17 mouse cellular contexts compared by ENCODE assay signal in the genomic region with DNA sequence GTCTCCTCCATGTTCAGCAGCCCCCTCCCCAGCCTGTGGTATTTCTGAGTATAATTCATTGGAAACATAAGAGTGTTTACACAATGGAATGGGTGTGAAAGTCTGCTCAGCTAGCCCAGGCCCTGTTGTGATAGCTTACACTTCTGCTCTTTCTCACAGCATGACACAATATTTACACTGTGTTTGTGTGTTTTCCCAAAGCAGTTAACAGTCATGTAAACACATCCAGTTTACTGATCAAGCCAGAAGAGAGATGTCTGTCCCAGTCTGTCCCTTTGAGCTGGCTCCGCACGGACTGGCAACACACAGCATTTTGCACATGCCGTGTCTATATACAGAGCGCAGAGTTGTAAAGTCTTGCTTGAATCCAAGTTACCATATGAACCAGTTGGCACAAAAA. TPM values are rescaled to one million over a fixed set of nuclear protein-coding genes. Genes with fewer than 3 reads are reported as not detected.
A peak's percentile ranks its signal among the peaks of the same experiment; 100 is the strongest.
DNase-seq lines count a peak whose midpoint lies in the region; ATAC-seq and TF ChIP-seq lines count a peak whose summit lies in the region.
"Had no signal": no experiment of that assay in that cellular context is flagged by ENCODE, and none has a peak within 500 bp of the region (broad histone marks: within the 10 kb centered on the region; RNA-seq: fewer than 3 reads in every experiment).

No protein-coding gene starts in this region.

- DNase-seq in gastrocnemius, adult 2 months: peak; percentile 57
- no peak for DNase-seq in gastrocnemius, postnatal 36 days
- peak; percentile 99 for DNase-seq in liver, adult 2 months (ENCODE audit: extremely low read depth, low read depth, low spot score)
- DNase-seq in liver: no peak
- peak; percentile 73 for DNase-seq in forebrain, embryonic 14.5 days (ENCODE audit: low spot score)
- DNase-seq in ovary, postnatal 14 days (ENCODE audit: low spot score): no peak
- no peak for DNase-seq in layer of hippocampus, postnatal 36 days
- DNase-seq: cerebellum, postnatal 36 days had no signal

- H3K9me3 ChIP-seq in forebrain, embryonic 14.5 days (replicated peaks; ENCODE audit: control insufficient read depth, low read length): no peaks in the 10 kb centered on the region
- H3K9me3 ChIP-seq in liver, embryonic 12.5 days (replicated peaks): no peaks in the 10 kb centered on the region
- H3K9me3 ChIP-seq: embryonic facial prominence, embryonic 15.5 days; heart, embryonic 15.5 days; midbrain, embryonic 12.5 days; stomach, embryonic 15.5 days had no signal

- peak; percentile 84 for ATAC-seq in forebrain, embryonic 14.5 days
- ATAC-seq in liver, embryonic 12.5 days: 0 out of 2 replicates have a peak, but pooled peaks have one; percentile 32
- ATAC-seq: activated CD4-positive, CD25-positive, alpha-beta regulatory T cell, adult 4 months; inflammation-experienced regulatory T-cells, adult 6 months had no signal

- TF ChIP-seq POLR2A in liver, adult 2 months (IDR thresholded peaks at IDR 0.05; ENCODE audit: extremely low read depth, insufficient read depth, low read length): no peak

- WGBS in liver, adult 2 months: 21% methylated on average over 4 of the region's 4 CpGs
- WGBS in forebrain, embryonic 14.5 days: 80% methylated on average over 4 of the region's 4 CpGs
- WGBS in liver, embryonic 12.5 days (ENCODE audit: insufficient replicate concordance): 76% methylated on average over 4 of the region's 4 CpGs

- no peak for TF ChIP-seq CTCF in gastrocnemius, adult 2 months (IDR thresholded peaks at IDR 0.05)
- TF ChIP-seq CTCF in liver, adult 2 months (IDR thresholded peaks at IDR 0.05; ENCODE audit: low read depth, low read length): no peak

- H3K36me3 ChIP-seq in liver, adult 2 months (ENCODE audit: control insufficient read depth, insufficient read depth, low read length): no peaks in the 10 kb centered on the region
- H3K36me3 ChIP-seq in forebrain, embryonic 14.5 days (ENCODE audit: control insufficient read depth, insufficient read depth, low read length): no peaks in the 10 kb centered on the region
- H3K36me3 ChIP-seq in liver, embryonic 12.5 days: no peaks in the 10 kb centered on the region
- H3K36me3 ChIP-seq: embryonic facial prominence, embryonic 15.5 days; heart, embryonic 15.5 days; midbrain, embryonic 12.5 days; stomach, embryonic 15.5 days had no signal

- no peak overlapping the region for H3K9ac ChIP-seq in liver, adult 2 months (ENCODE audit: low read depth, low read length)
- H3K9ac ChIP-seq in forebrain, embryonic 14.5 days (ENCODE audit: low read length): no peak overlapping the region
- no peak overlapping the region for H3K9ac ChIP-seq in liver, embryonic 12.5 days
- H3K9ac ChIP-seq: embryonic facial prominence, embryonic 15.5 days; heart, embryonic 15.5 days; midbrain, embryonic 12.5 days; stomach, embryonic 15.5 days had no signal

- intact Hi-C loops in gastrocnemius, adult 2 months (cut with DNase I): no loop called here
- intact Hi-C loops in gastrocnemius, postnatal 36 days (cut with DNase I): loop anchor here (10.0 kb wide), 1 partner anchor 104 kb away; no protein-coding TSS in a partner anchor

- H3K4me3 ChIP-seq in gastrocnemius, adult 2 months: no peak overlapping the region
- H3K4me3 ChIP-seq in liver, adult 2 months (ENCODE audit: insufficient read depth, low read depth, low read length): no peak overlapping the region
- no peak overlapping the region for H3K4me3 ChIP-seq in forebrain, embryonic 14.5 days (ENCODE audit: low read depth, low read length)
- no peak overlapping the region for H3K4me3 ChIP-seq in liver, embryonic 12.5 days
- H3K4me3 ChIP-seq: embryonic facial prominence, embryonic 15.5 days; heart, embryonic 15.5 days; midbrain, embryonic 12.5 days; stomach, embryonic 15.5 days had no signal

- no peak overlapping the region for H3K4me2 ChIP-seq in forebrain, embryonic 14.5 days (ENCODE audit: low read length)
- H3K4me2 ChIP-seq in liver, embryonic 12.5 days: no peak overlapping the region
- H3K4me2 ChIP-seq: embryonic facial prominence, embryonic 15.5 days; heart, embryonic 15.5 days; midbrain, embryonic 12.5 days; stomach, embryonic 15.5 days had no signal

- H3K4me1 ChIP-seq in liver, adult 2 months (ENCODE audit: control insufficient read depth, insufficient read depth, low read length): peaks cover 23% of the 10 kb centered on the region
- no peaks in the 10 kb centered on the region for H3K4me1 ChIP-seq in forebrain, embryonic 14.5 days (ENCODE audit: control insufficient read depth, insufficient read depth, low read length)
- H3K4me1 ChIP-seq in liver, embryonic 12.5 days: peaks cover 14% of the 10 kb centered on the region
- H3K4me1 ChIP-seq: embryonic facial prominence, embryonic 15.5 days; midbrain, embryonic 12.5 days had no signal

- H3K27me3 ChIP-seq in liver, adult 2 months (ENCODE audit: control insufficient read depth, insufficient read depth, low read length): no peaks in the 10 kb centered on the region
- no peaks in the 10 kb centered on the region for H3K27me3 ChIP-seq in forebrain, embryonic 14.5 days (replicated peaks; ENCODE audit: control insufficient read depth, insufficient read depth, low read length)
- H3K27me3 ChIP-seq in liver, embryonic 12.5 days (replicated peaks): no peaks in the 10 kb centered on the region
- H3K27me3 ChIP-seq: embryonic facial prominence, embryonic 15.5 days; heart, embryonic 15.5 days; midbrain, embryonic 12.5 days; stomach, embryonic 15.5 days had no signal

- H3K79me2 ChIP-seq in liver, adult 2 months (ENCODE audit: control insufficient read depth, insufficient read depth, low read length): no peaks in the 10 kb centered on the region; the same call in 1 of the 2 replicates

- H3K27ac ChIP-seq in gastrocnemius, adult 2 months: peak overlapping the region; percentile 83
- no peak overlapping the region; the same call in 1 of the 2 replicates for H3K27ac ChIP-seq in liver, adult 2 months (replicated peaks; ENCODE audit: insufficient read depth, low read depth, low read length)
- no peak overlapping the region for H3K27ac ChIP-seq in forebrain, embryonic 14.5 days (ENCODE audit: low read depth, low read length)
- H3K27ac ChIP-seq in liver, embryonic 12.5 days: no peak overlapping the region
- H3K27ac ChIP-seq: embryonic facial prominence, embryonic 15.5 days; heart, embryonic 15.5 days; midbrain, embryonic 12.5 days; stomach, embryonic 15.5 days had no signal

RNA-seq across cellular contexts. Expression of gene Ddah1, which starts 32.2 kb away (rescaled TPM):
- 1 to 10 TPM; 2.2 to 4.4 TPM for total RNA-seq in gastrocnemius, adult 2 months (2021)
- 1 to 10 TPM; 2.7 to 4.0 TPM for total RNA-seq in gastrocnemius, postnatal 36 days (2021)
- 43.1 and 50.7 TPM in 2 replicates for total RNA-seq in liver, adult 2 months (2014; rRNA removed)
- polyA plus RNA-seq in liver, adult 2 months (2012; rRNA removed): 80.8 and 86.1 TPM in 2 replicates
- polyA plus RNA-seq in forebrain, embryonic 14.5 days (2014; fragmentation: Nextera tagmentation; extraction: Ambion mirVana): 129 and 147 TPM in 2 replicates
- polyA plus RNA-seq in liver, embryonic 12.5 days (2016; fragmentation: Nextera tagmentation; extraction: Ambion mirVana): 31.9 and 36.4 TPM in 2 replicates
- total RNA-seq in layer of hippocampus, postnatal 36 days (2021): 10 to 100 TPM; 53.1 to 56.2 TPM
- total RNA-seq: MEL; neutrophil, adult 5-6 weeks had no signal
- polyA plus RNA-seq: activated CD4-positive, CD25-positive, alpha-beta regulatory T cell, adult 4 months had no signal

Comparison
In these comparisons a context has a peak if more than half of its experiments do, and no peak if none do; other contexts are left out.
1. DNase-seq: peak in gastrocnemius, adult 2 months (single experiment), liver, adult 2 months (single experiment) and forebrain, embryonic 14.5 days (single experiment); none in gastrocnemius, postnatal 36 days (0 of 2), liver (single experiment), ovary, postnatal 14 days (single experiment) and layer of hippocampus, postnatal 36 days (0 of 2).